Mouse (Mus musculus) adrenal gland, postnatal 25 days (tissue): ENCODE measurements around the gene Trpd52l3. TPM values are rescaled to one million over a fixed set of nuclear protein-coding genes. Genes with fewer than 3 reads are reported as not detected.
A peak's percentile ranks its signal among the peaks of the same experiment; 100 is the strongest.

Experiments used
- DNase-seq: peaks from one replicate; pipeline ENCODE4 v3.0.0; 2021; ENCODE audit warnings: mixed read lengths
- total RNA-seq: library from RNA; stranded (reverse); gene quantifications from 2 replicates; pipeline ENCODE4 v1.2.3, GENCODE M21; 2021

Trpd52l3 gene
- total RNA-seq, 1 experiment from 2014 or later, result not detected

GRCm38 (mm10) chr19:30029894-30030635 is 26.5 kb downstream of the Trpd52l3 start, which contains the start of gene Uhrf2:
TSS of gene Uhrf2 (plus strand) at chr19:30030513.
- DNase-seq, result peak; percentile 98

- peak; percentile 30 for DNase-seq
Measured at GRCm38 (mm10) chr19:30030636-30031467, 27.3 kb downstream of the Trpd52l3 start.

GRCm38 (mm10) chr19:30031468-30031931 is 27.9 kb downstream of the Trpd52l3 start:
- no peak for DNase-seq

- DNase-seq, result no peak
Measured at GRCm38 (mm10) chr19:30032206-30032605, 28.6 kb downstream of the Trpd52l3 start.

- DNase-seq, result no peak
Measured at GRCm38 (mm10) chr19:30035361-30035760, 31.8 kb downstream of the Trpd52l3 start.

GRCm38 (mm10) chr19:30043691-30044090 is 40.1 kb downstream of the Trpd52l3 start:
- no peak for DNase-seq

- no peak for DNase-seq
Measured at GRCm38 (mm10) chr19:30044630-30045029, 41.0 kb downstream of the Trpd52l3 start.

- DNase-seq, result no peak
Measured at GRCm38 (mm10) chr19:30045857-30046256, 42.3 kb downstream of the Trpd52l3 start.

GRCm38 (mm10) chr19:30050584-30050983 is 47.0 kb downstream of the Trpd52l3 start:
- DNase-seq, result no peak

GRCm38 (mm10) chr19:30051479-30051878 is 47.9 kb downstream of the Trpd52l3 start:
- no peak for DNase-seq

GRCm38 (mm10) chr19:30054218-30054617 is 50.6 kb downstream of the Trpd52l3 start:
- DNase-seq, result no peak

Other genes starting within 250 kb of the Trpd52l3 start
- gene 9930021J03Rik, start 197.8 kb upstream of the Trpd52l3 start, total RNA-seq, result 18.6 and 19.0 TPM in 2 replicates
- 15.5 and 16.9 TPM in 2 replicates for gene Ranbp6, start 190.8 kb upstream of the Trpd52l3 start, total RNA-seq
- gene Il33, start 78.7 kb upstream of the Trpd52l3 start, total RNA-seq, result 9.0 and 12.9 TPM in 2 replicates
- 48.1 and 56.1 TPM in 2 replicates for gene Uhrf2, start 26.7 kb downstream of the Trpd52l3 start, total RNA-seq
- gene Gldc, start 171.6 kb downstream of the Trpd52l3 start, total RNA-seq, result 1.1 and 1.2 TPM in 2 replicates
- gene Mbl2, start 229.2 kb downstream of the Trpd52l3 start, total RNA-seq, result 3.5 TPM in 1 of 2 replicates, not detected in the other